Mouse (Mus musculus): ENCODE measurements around the gene Osbpl11. TPM values are rescaled to one million over a fixed set of nuclear protein-coding genes. Genes with fewer than 3 reads are reported as not detected.

The Osbpl11 gene
- polyA plus RNA-seq, 1 experiment = 10.8 TPM

DNA sequence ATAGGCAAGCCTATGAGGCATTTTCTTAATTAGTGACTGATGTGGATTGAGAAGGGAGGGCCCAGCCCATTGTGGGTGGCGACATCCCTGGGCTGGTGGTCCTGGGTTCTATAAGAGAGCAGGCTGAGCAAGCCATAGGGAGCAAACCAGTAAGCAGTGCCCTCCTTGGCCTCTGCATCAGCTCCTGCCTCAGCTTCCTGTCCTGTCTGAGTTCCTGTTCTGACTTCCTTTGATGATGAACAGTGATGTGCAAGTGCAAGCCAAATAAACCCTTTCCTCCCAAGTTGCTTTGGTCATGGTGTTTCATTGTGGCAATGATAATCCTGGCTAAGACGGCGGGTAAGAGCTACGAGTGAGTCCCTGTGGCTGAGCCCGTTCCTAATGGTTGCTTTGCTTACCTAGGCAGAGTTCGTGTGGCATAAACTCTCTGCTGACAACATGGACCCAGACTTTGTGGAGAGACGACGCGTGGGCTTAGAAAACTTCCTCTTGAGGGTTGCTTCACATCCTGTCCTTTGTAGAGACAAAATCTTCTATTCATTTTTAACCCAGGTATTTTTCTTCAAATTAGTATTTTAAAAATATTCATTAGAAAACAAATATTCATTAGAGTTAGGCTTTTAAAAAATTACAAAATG lies 82.9 kb downstream of the Osbpl11 start:
- no peaks in the 10 kb centered on the region for H3K27me3 ChIP-seq (ENCODE audit: control insufficient read depth, insufficient read depth, low read length)
- TF ChIP-seq CTCF (IDR thresholded peaks at IDR 0.05; ENCODE audit: control insufficient read depth, insufficient read depth, insufficient replicate concordance, low read depth, low read length) (no peak), POLR2A (IDR thresholded peaks at IDR 0.05; ENCODE audit: control insufficient read depth, low read depth, low read length) (no peak)
- H3K4me3 ChIP-seq (ENCODE audit: control insufficient read depth, low read depth, low read length) = no peak overlapping the region
- H3K4me1 ChIP-seq (ENCODE audit: control insufficient read depth, insufficient read depth, low read length) = no peaks in the 10 kb centered on the region
- H3K27ac ChIP-seq (ENCODE audit: control insufficient read depth, insufficient read depth, low read depth, low read length) = no peak overlapping the region
- peaks cover 4% of the 10 kb centered on the region for H3K36me3 ChIP-seq (ENCODE audit: control insufficient read depth, insufficient read depth, low read length)

DNA sequence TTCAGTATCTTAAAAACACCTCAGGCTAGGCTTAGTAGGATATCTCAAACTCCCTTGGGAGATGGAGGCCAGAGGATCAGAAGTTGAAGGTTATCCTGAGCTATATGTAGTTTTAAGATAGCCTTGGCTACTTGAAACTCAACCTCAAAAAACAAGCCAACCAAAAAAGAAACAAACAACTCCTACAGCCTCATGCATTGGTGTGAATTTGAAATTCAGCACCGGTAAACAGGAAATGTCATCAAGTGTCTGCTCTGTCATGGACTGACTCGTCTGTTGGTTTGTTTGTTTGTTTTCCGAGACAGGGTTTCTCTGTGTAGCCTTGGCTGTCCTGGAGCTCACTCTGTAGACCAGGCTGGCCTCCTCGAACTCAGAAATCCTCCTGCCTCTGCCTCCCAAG lies 87.0 kb downstream of the Osbpl11 start:
- TF ChIP-seq CTCF (IDR thresholded peaks at IDR 0.05; ENCODE audit: control insufficient read depth, insufficient read depth, insufficient replicate concordance, low read depth, low read length) (no peak), POLR2A (IDR thresholded peaks at IDR 0.05; ENCODE audit: control insufficient read depth, low read depth, low read length) (no peak)
- no peaks in the 10 kb centered on the region for H3K36me3 ChIP-seq (ENCODE audit: control insufficient read depth, insufficient read depth, low read length)

DNA sequence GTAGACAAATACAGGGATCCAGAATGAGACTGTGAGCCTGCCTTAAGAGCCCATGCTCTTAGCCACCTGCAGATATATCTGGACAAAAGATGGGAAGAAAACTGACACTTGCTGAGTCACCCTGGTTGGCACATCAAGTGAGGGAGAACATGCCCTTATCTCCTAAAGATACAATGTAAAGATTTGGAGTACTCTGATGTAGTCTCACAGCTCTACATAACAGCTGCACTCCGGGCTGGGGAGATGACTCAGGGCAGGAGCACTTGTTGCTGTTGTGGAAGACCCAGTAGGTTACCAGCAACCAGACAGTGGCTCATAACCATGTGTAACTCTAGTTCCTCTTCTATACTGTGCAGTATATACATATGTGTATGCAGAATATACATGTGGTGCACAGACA lies 98.2 kb downstream of the Osbpl11 start:
- no peak overlapping the region for H3K4me3 ChIP-seq (ENCODE audit: control insufficient read depth, low read depth, low read length)
- TF ChIP-seq POLR2A (IDR thresholded peaks at IDR 0.05; ENCODE audit: control insufficient read depth, low read depth, low read length) (no peak), CTCF (IDR thresholded peaks at IDR 0.05; ENCODE audit: control insufficient read depth, insufficient read depth, insufficient replicate concordance, low read depth, low read length) (no peak)
- H3K27ac ChIP-seq (ENCODE audit: control insufficient read depth, insufficient read depth, low read depth, low read length) = no peak overlapping the region
- H3K27me3 ChIP-seq (ENCODE audit: control insufficient read depth, insufficient read depth, low read length) = no peaks in the 10 kb centered on the region
- peaks cover 6% of the 10 kb centered on the region; the same call in 1 of the 2 replicates for H3K36me3 ChIP-seq (ENCODE audit: control insufficient read depth, insufficient read depth, low read length)
- no peaks in the 10 kb centered on the region for H3K4me1 ChIP-seq (ENCODE audit: control insufficient read depth, insufficient read depth, low read length)

More for the DNA sequence above, 87.0 kb downstream of the Osbpl11 start:
- Histone ChIP-seq H3K27me3 (ENCODE audit: control insufficient read depth, insufficient read depth, low read length) (no peaks in the 10 kb centered on the region), H3K4me3 (ENCODE audit: control insufficient read depth, low read depth, low read length) (no peak overlapping the region), H3K27ac (ENCODE audit: control insufficient read depth, insufficient read depth, low read depth, low read length) (no peak overlapping the region), H3K4me1 (ENCODE audit: control insufficient read depth, insufficient read depth, low read length) (no peaks in the 10 kb centered on the region)

DNA sequence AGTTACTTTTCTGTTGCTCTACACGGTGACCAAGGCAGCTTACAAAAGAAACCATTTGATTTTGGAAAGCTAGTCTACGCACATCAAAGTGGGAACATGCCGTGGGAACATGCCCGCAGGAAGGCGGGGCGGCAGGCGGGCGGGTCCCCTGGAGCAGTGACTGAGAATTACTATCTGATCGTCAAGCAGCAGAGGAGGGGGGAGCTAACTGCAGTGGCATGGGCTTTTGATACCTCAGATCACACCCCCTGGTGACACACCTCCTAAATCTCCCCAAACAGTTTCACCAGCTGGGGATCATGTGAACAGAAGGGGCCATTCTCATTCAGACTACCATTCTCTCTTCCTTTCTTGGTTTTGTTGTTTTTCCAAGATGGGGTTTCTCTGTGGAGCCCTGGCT lies 103.7 kb downstream of the Osbpl11 start:
- peaks cover 9% of the 10 kb centered on the region for H3K36me3 ChIP-seq (ENCODE audit: control insufficient read depth, insufficient read depth, low read length)
- H3K4me1 ChIP-seq (ENCODE audit: control insufficient read depth, insufficient read depth, low read length) = no peaks in the 10 kb centered on the region
- no peak for TF ChIP-seq POLR2A (IDR thresholded peaks at IDR 0.05; ENCODE audit: control insufficient read depth, low read depth, low read length)
- TF ChIP-seq CTCF (IDR thresholded peaks at IDR 0.05; ENCODE audit: control insufficient read depth, insufficient read depth, insufficient replicate concordance, low read depth, low read length) = no peak
- no peaks in the 10 kb centered on the region for H3K27me3 ChIP-seq (ENCODE audit: control insufficient read depth, insufficient read depth, low read length)
- H3K4me3 ChIP-seq (ENCODE audit: control insufficient read depth, low read depth, low read length) = no peak overlapping the region
- H3K27ac ChIP-seq (ENCODE audit: control insufficient read depth, insufficient read depth, low read depth, low read length) = no peak overlapping the region

DNA sequence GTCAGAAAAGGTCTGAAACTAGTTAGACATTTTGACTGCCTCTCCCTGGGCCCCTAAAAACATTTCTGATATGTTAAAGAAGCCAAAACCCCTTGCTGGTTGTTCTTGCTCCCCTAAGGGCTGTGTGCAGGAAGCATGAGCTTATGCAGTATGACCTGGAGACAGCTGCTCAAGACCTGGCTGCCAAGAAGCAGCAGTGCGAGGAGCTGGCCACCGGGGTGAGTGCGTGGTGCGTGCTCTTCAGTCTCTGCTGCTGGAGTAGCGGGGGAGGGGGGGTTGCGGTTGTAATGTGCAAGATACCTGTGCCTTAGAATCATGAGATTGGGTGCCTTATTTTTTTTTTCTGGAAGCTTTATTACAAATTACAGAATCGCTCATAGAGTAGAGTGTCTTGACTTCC lies 105.1 kb downstream of the Osbpl11 start:
- Histone ChIP-seq H3K27me3 (ENCODE audit: control insufficient read depth, insufficient read depth, low read length) (no peaks in the 10 kb centered on the region), H3K4me1 (ENCODE audit: control insufficient read depth, insufficient read depth, low read length) (no peaks in the 10 kb centered on the region), H3K36me3 (ENCODE audit: control insufficient read depth, insufficient read depth, low read length) (peaks cover 9% of the 10 kb centered on the region), H3K4me3 (ENCODE audit: control insufficient read depth, low read depth, low read length) (no peak overlapping the region), H3K27ac (ENCODE audit: control insufficient read depth, insufficient read depth, low read depth, low read length) (no peak overlapping the region)
- TF ChIP-seq POLR2A (IDR thresholded peaks at IDR 0.05; ENCODE audit: control insufficient read depth, low read depth, low read length) (no peak), CTCF (IDR thresholded peaks at IDR 0.05; ENCODE audit: control insufficient read depth, insufficient read depth, insufficient replicate concordance, low read depth, low read length) (no peak)

DNA sequence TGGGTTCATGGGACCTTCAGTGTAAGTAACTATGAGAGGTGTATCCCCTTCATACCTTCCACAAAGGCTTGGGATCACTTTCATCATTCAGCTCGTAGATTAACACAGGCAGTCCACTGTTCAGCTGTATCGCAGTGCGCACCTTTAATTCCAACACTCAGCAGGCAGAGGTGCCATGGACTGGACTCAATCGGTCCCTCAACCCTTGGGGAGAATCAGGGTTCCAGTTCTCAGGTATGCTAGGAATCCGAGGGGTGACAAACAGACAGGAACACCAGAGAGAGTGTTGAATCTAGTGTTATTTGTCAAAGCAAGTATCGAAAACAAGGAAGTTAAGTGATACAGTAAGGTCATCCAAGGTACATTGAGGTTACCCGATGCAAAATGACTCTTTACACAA lies 107.4 kb downstream of the Osbpl11 start:
- TF ChIP-seq CTCF (IDR thresholded peaks at IDR 0.05; ENCODE audit: control insufficient read depth, insufficient read depth, insufficient replicate concordance, low read depth, low read length) = no peak
- TF ChIP-seq POLR2A (IDR thresholded peaks at IDR 0.05; ENCODE audit: control insufficient read depth, low read depth, low read length) = no peak

More for the DNA sequence above, 107.4 kb downstream of the Osbpl11 start:
- Histone ChIP-seq H3K4me3 (ENCODE audit: control insufficient read depth, low read depth, low read length) (no peak overlapping the region), H3K27ac (ENCODE audit: control insufficient read depth, insufficient read depth, low read depth, low read length) (no peak overlapping the region), H3K36me3 (ENCODE audit: control insufficient read depth, insufficient read depth, low read length) (peaks cover 7% of the 10 kb centered on the region), H3K27me3 (ENCODE audit: control insufficient read depth, insufficient read depth, low read length) (no peaks in the 10 kb centered on the region), H3K4me1 (ENCODE audit: control insufficient read depth, insufficient read depth, low read length) (no peaks in the 10 kb centered on the region)

Other genes with a start within 250 kb of the Osbpl11 start
- 21.8 and 22.8 TPM in 2 replicates for gene Iqcg, start 128.9 kb upstream of the Osbpl11 start, polyA plus RNA-seq (2012; rRNA removed)
- gene Rpl35a, start 128.6 kb upstream of the Osbpl11 start, polyA plus RNA-seq (2012; rRNA removed) = 267 and 293 TPM in 2 replicates
- gene Lmln, start 122.5 kb upstream of the Osbpl11 start, polyA plus RNA-seq (2012; rRNA removed) = 7.3 and 10.8 TPM in 2 replicates
- gene Snx4, start 66.4 kb downstream of the Osbpl11 start, polyA plus RNA-seq (2012; rRNA removed) = 7.6 and 10.6 TPM in 2 replicates
- 4.6 and 5.4 TPM in 2 replicates for gene Zfp148, start 195.8 kb downstream of the Osbpl11 start, polyA plus RNA-seq (2012; rRNA removed)